Mouse (Mus musculus) brain, embryonic 14.5 days (tissue): ENCODE results near the gene Trex1.

Source experiments
- CTCF ChIP-seq: fragments of 200-500 bp; IDR thresholded peaks from 2 replicates; pipeline ENCODE4 v1.5.1; 2012; ENCODE audit warnings: inconsistent platforms, mild to moderate bottlenecking, moderate library complexity, borderline replicate concordance; ENCODE audit not compliant: insufficient read depth, insufficient read length; ENCODE audit errors: extremely low read depth
- POLR2A ChIP-seq: fragments of 200-500 bp; IDR thresholded peaks from 2 replicates; pipeline ENCODE4 v1.6.1; 2012; ENCODE audit warnings: mild to moderate bottlenecking, inconsistent platforms, borderline replicate concordance; ENCODE audit not compliant: poor library complexity, insufficient read depth, insufficient read length, severe bottlenecking; ENCODE audit errors: extremely low read depth

DNA sequence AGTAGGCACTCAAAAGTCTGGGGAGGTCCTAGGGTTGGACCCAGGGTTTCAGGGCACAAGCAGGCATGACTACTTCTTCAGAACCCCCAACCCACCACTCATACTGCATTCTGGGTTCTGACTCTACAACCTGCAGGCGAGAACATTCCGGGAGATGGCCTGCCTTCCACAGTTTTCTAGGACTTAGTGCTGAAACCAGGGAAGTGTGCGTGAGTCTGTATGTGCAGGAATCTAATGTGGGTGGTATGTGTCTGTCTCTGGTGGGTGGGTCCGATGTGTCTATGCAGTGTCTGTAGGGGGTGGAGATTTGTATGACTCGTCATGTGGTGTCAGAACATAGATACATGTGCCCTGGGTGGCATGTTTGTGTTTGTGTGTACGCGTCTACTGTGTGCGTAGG, 38.8 kb upstream of the Trex1 start:
- TF ChIP-seq CTCF (no peak), POLR2A (no peak)
